Mouse (Mus musculus): Measurements from ENCODE around the gene Dcun1d1.

Dcun1d1 gene

GRCm38 (mm10) chr3:35929831-35930230 lies 7.4 kb downstream of the Dcun1d1 start:
- DNase-seq, result no peak

- no peak for DNase-seq
Measured at GRCm38 (mm10) chr3:35929406-35929805, 7.8 kb downstream of the Dcun1d1 start.

- DNase-seq, result no peak
Measured at GRCm38 (mm10) chr3:35925852-35926251, 11.4 kb downstream of the Dcun1d1 start.

- no peak for DNase-seq
Measured at GRCm38 (mm10) chr3:35924007-35924406, 13.2 kb downstream of the Dcun1d1 start.

- peak in 1 of 2 experiments; percentile 11 for DNase-seq
Measured at GRCm38 (mm10) chr3:35923495-35923894, 13.8 kb downstream of the Dcun1d1 start.

GRCm38 (mm10) chr3:35922522-35922921 lies 14.7 kb downstream of the Dcun1d1 start:
- DNase-seq, result no peak

GRCm38 (mm10) chr3:35918229-35918628 lies 19.0 kb downstream of the Dcun1d1 start:
- DNase-seq, result no peak

GRCm38 (mm10) chr3:35908982-35909680 lies 28.1 kb downstream of the Dcun1d1 start:
- no peak for DNase-seq

- no peak for DNase-seq
Measured at GRCm38 (mm10) chr3:35900555-35901204, 36.6 kb downstream of the Dcun1d1 start.

GRCm38 (mm10) chr3:35899109-35899508 lies 38.1 kb downstream of the Dcun1d1 start:
- no peak for DNase-seq

- DNase-seq, result no peak
Measured at GRCm38 (mm10) chr3:35897900-35898299, 39.3 kb downstream of the Dcun1d1 start.

- no peak for DNase-seq
Measured at GRCm38 (mm10) chr3:35893156-35893555, 44.1 kb downstream of the Dcun1d1 start.

- no peak for DNase-seq
Measured at GRCm38 (mm10) chr3:35891123-35891522, 46.1 kb downstream of the Dcun1d1 start.

GRCm38 (mm10) chr3:35889531-35889930 lies 47.7 kb downstream of the Dcun1d1 start:
- no peak for DNase-seq

GRCm38 (mm10) chr3:35883267-35883666 lies 54.0 kb downstream of the Dcun1d1 start:
- DNase-seq, result no peak

GRCm38 (mm10) chr3:35849326-35849725 lies 87.9 kb downstream of the Dcun1d1 start:
- no peak for DNase-seq

Data from kidney, postnatal 4 days (tissue).